Mouse (Mus musculus) B cell, adult 62 days (primary cell): ENCODE data around the gene BC016579. TPM values are rescaled to one million over a fixed set of nuclear protein-coding genes. Genes with fewer than 3 reads are reported as not detected.

Source experiments
- total RNA-seq: library from RNA; stranded (reverse); gene quantifications from 4 replicates; pipeline ENCODE4 v1.2.4, GENCODE M21; 2023

Gene BC016579
- total RNA-seq, result not detected in 4 replicates

DNA sequence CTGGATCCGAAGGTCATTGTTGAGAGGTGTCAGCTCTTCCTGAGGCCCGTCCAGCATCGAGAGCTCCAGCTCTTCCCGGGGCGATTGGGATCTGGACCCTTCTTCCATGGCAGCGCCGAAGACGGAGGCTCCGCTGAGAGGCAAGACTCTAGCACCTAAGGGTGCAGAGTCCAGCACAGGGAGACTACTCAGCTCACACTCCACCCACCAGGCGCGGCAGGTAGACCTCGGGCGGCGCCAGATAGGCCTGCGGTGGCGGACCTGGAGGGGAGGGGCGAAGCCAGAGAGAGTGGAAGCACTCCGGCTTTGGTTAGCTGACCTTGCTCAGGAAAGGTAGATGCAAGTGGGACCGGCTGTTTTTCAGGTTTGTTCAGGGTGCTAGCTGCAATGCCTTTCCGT, at the start of gene BC016579:
Gene BC016579, minus strand, starts transcription at position 135 of the 399 bp plus-strand sequence.

GRCm38 (mm10) chr16:45693558-45693957, 39.7 kb upstream of the BC016579 start, which contains the start of gene Tmprss7:
Gene Tmprss7 (minus strand): TSS chr16:45693658.

DNA sequence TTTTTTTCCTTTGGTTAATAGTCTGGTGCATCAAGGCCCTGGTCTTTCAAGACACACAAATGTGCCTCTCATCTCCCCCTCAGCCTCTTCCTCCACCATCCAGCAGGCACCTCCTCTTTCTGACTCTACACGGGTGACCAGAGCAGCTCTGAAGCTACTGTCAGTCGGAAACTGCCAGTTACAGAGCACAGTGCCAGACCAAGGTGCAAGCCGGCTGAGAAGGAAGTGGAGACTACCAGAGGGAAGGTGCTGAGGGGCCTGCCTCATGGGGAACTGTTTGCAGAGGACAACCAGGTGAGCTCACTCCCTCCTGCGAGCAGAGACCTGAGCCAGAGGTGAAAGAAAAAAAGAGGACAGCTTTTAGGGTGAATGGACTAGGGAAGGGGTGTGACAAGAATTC, 43.6 kb downstream of the BC016579 start, which contains the start of gene Gcsam:
Gene Gcsam, plus strand, starts transcription at position 114 of the 400 bp plus-strand sequence.

Other genes with a start within 250 kb of the BC016579 start
- 26.4 to 50.2 TPM (median 38.3 TPM) in 4 replicates for gene Cd200, start 245.0 kb downstream of the BC016579 start, total RNA-seq
- gene Gm609, start 161.1 kb downstream of the BC016579 start, total RNA-seq, result not detected in 4 replicates
- gene Gm17783, start 122.0 kb downstream of the BC016579 start, total RNA-seq, result not detected in 4 replicates
- 0.15 to 0.33 TPM (median 0.32 TPM) in 3 of 4 replicates, not detected in the other for gene Slc9c1, start 118.8 kb downstream of the BC016579 start, total RNA-seq
- 0.17 to 1.3 TPM (median 0.64 TPM) in 3 of 4 replicates, not detected in the other for gene Gcsam, start 43.7 kb downstream of the BC016579 start, total RNA-seq
- not detected in 4 replicates for gene Tmprss7, start 39.6 kb upstream of the BC016579 start, total RNA-seq
- gene Tagln3, start 70.5 kb upstream of the BC016579 start, total RNA-seq, result not detected in 4 replicates
- 33.4 to 42.4 TPM (median 36.5 TPM) in 4 replicates for gene Abhd10, start 88.9 kb upstream of the BC016579 start, total RNA-seq